Mouse (Mus musculus) forebrain, embryonic 16.5 days (tissue): ENCODE data around the gene Prex1. TPM values are rescaled to one million over a fixed set of nuclear protein-coding genes. Genes with fewer than 3 reads are reported as not detected.
"Not testable (repeated sequence)": the region's sequence is repeated elsewhere in the genome, so short reads cannot be mapped to it uniquely, and the experiment has no call there.

Experiments used
- ATAC-seq: fragments of 200-750 bp; cut with Nextera tagmentation; 2 replicates; pipeline ENCODE4 v1.8.0; 2017; ENCODE audit warnings: mild to moderate bottlenecking, moderate library complexity
- H3K27ac ChIP-seq: fragments of 300-500 bp; sonication (generic); 2 replicates; pipeline ENCODE4 v1.5.1; 2014; ENCODE audit warnings: low read length, control low read depth
- H3K27me3 ChIP-seq: fragments of 300-500 bp; sonication (generic); replicated peaks from 2 replicates; pipeline ENCODE4 v1.6.1; 2014; ENCODE audit warnings: low read length; ENCODE audit not compliant: control insufficient read depth, insufficient read depth
- H3K36me3 ChIP-seq: fragments of 300-500 bp; sonication (generic); 2 replicates; pipeline ENCODE4 v1.6.1; 2014; ENCODE audit not compliant: control insufficient read depth, insufficient read depth
- H3K4me1 ChIP-seq: fragments of 300-500 bp; sonication (generic); replicated peaks from 2 replicates; pipeline ENCODE4 v1.6.1; 2014; ENCODE audit warnings: low read length; ENCODE audit not compliant: control insufficient read depth, insufficient read depth
- H3K4me2 ChIP-seq: fragments of 300-500 bp; sonication (generic); 2 replicates; pipeline ENCODE4 v1.6.1; 2014; ENCODE audit warnings: mild to moderate bottlenecking, low read length, control low read depth
- H3K4me3 ChIP-seq: fragments of 300-500 bp; sonication (generic); replicated peaks from 2 replicates; pipeline ENCODE4 v1.5.1; 2014; ENCODE audit warnings: mild to moderate bottlenecking, low read length, control low read depth
- H3K9ac ChIP-seq: fragments of 300-500 bp; sonication (generic); replicated peaks from 2 replicates; pipeline ENCODE4 v1.6.1; 2014; ENCODE audit warnings: low read depth, low read length, control low read depth
- H3K9me3 ChIP-seq: fragments of 300-500 bp; sonication (generic); 2 replicates; pipeline ENCODE4 v1.6.1; 2016; ENCODE audit warnings: low read length; ENCODE audit not compliant: control insufficient read depth
- WGBS: fragments of 180-500 bp; shearing (Covaris S2); extraction: QIAGEN DNeasy Blood & Tissue Kit; methylation state at CpG from one replicate; pipeline ENCODE4 v1.1.7; 2014; 5-methylcytosine and 5-hydroxymethylcytosine counted together
- polyA plus RNA-seq: library from polyadenylated mRNA; unstranded; fragments of >200 nt; fragmentation: Nextera tagmentation; extraction: Ambion mirVana; gene quantifications from 2 replicates; pipeline ENCODE4 v1.2.1, GENCODE M21; 2015

Prex1 gene
- polyA plus RNA-seq: 38.5 and 40.5 TPM in 2 replicates

DNA sequence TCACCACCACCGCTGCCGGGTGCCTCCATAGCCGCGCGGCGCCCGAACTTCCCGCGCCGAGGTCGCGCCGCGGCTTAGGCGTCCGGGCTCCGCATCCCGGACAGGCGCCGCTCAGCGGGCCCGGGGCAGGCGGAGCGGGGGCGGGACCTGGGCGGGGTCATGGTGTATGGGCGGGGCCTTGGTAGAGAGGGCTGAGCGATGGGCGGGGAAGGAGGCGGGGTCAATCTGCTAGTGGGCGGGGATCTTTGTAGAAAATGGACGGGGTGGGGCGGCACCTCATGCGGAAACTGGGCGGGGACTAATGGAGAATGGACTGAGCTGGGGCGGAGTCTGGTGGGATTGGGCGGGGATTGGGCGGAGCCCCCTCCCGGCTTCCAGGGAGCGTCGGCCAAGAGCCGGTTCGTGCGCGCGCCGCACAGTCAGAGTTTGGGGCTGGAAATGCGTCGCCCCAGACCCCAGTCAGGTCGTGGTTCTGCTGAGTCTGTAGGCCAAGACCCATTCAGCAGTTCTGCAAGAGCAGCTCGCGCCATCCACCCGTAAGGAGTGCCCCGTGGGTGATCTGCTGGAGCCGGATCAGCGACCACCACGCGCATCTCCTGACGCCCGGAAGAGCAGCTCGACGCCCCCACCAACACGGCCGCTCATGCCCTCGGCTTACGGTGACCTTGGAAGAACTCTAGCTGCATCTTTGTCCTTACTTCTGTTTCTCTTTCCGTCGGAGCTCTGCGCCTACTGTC is at the start of gene Prex1:
Gene Prex1 (minus strand): TSS at position 143 of the 737 bp plus-strand sequence.
- WGBS: 1% methylated on average over 47 of the region's 69 CpGs
- peak within 1 kb of the TSS; percentile 75 for H3K27ac ChIP-seq
- H3K9ac ChIP-seq: peak within 1 kb of the TSS; percentile 78
- peak within 1 kb of the TSS; percentile 79 for H3K4me2 ChIP-seq
- no peaks in the 10 kb centered on the region for H3K27me3 ChIP-seq
- H3K4me3 ChIP-seq: peak within 1 kb of the TSS; percentile 76
- H3K36me3 ChIP-seq: no peaks in the 10 kb centered on the region
- ATAC-seq: peak; percentile 87
- no peaks in the 10 kb centered on the region for H3K9me3 ChIP-seq
- H3K4me1 ChIP-seq: peaks cover 34% of the 10 kb centered on the region

DNA sequence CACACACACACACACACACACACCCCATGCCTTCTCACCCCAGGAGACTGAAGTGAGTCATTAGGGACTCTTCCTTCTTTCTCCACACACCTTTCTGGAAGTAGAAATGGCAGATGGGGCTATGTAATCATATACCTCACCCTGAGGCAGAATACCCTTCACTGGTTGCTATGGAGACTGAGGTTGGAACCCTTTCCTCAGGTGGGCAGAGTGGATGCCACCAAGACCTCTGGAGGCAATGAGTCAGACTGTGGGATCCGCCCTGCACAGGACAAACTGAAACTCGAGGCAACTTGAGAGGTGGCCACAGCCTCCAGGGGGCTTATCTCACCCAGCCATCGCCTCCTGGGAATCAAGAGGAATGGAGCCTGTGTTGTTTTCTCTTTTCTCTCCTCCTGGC is 44.3 kb upstream of the Prex1 start:
- no peak for ATAC-seq
- Histone ChIP-seq H3K27me3 (no peaks in the 10 kb centered on the region), H3K9me3 (no peaks in the 10 kb centered on the region), H3K4me2 (no peak overlapping the region), H3K36me3 (no peaks in the 10 kb centered on the region), H3K4me3 (no peak overlapping the region), H3K4me1 (no peaks in the 10 kb centered on the region), H3K27ac (no peak overlapping the region), H3K9ac (no peak overlapping the region)
- 27% methylated on average over 3 of the region's 3 CpGs for WGBS

DNA sequence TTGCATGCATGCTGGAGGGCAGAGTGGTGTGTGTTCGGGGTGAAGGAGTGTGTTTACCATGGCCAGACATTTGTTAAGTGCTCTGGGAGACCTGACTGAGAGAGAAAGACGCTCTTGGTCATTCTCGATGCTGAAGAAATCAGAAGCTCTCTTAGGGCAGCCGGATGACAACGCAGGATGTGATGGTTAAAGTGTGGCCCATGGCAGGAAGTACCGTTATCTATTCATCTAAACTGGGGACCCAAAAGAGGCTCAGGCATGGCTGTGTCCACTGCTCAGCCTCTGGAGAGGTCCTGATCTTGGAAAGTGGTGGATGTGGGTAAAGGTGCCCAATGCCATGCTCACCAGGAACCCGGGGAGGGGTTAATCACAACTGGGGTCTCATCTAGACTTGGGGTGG is 41.1 kb upstream of the Prex1 start:
- no peak overlapping the region for H3K9ac ChIP-seq
- H3K36me3 ChIP-seq: no peaks in the 10 kb centered on the region
- no peaks in the 10 kb centered on the region for H3K4me1 ChIP-seq
- no peaks in the 10 kb centered on the region for H3K9me3 ChIP-seq
- no peak for ATAC-seq
- no peak overlapping the region for H3K27ac ChIP-seq
- no peaks in the 10 kb centered on the region for H3K27me3 ChIP-seq
- H3K4me3 ChIP-seq: no peak overlapping the region
- H3K4me2 ChIP-seq: no peak overlapping the region
- WGBS: 91% methylated on average over 7 of the region's 7 CpGs

DNA sequence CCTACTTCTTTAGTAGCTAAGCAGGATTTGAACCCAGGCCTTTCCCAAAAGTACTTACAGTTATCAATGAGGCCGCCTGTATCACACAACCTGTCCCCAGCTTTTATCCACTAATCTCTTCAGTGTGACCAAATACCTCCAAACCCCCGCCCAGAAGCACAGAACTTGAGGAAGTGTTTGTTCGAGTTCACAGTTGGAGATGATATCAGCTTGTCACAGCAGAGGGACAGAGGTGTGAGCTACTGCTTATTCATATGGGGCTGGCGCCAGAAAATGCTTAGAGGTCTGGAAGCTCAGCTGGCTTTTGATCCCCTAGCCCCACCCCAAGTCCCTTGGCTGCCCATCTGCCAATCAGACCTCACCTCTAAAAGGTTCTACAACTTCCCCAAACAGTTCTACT is 40.6 kb upstream of the Prex1 start:
- H3K4me2 ChIP-seq: no peak overlapping the region
- no peaks in the 10 kb centered on the region for H3K9me3 ChIP-seq
- no peak overlapping the region for H3K9ac ChIP-seq
- H3K4me1 ChIP-seq: no peaks in the 10 kb centered on the region
- H3K27ac ChIP-seq: no peak overlapping the region
- ATAC-seq: no peak
- H3K4me3 ChIP-seq: no peak overlapping the region
- H3K27me3 ChIP-seq: no peaks in the 10 kb centered on the region
- H3K36me3 ChIP-seq: no peaks in the 10 kb centered on the region
- 66% methylated on average over 4 of the region's 4 CpGs for WGBS

DNA sequence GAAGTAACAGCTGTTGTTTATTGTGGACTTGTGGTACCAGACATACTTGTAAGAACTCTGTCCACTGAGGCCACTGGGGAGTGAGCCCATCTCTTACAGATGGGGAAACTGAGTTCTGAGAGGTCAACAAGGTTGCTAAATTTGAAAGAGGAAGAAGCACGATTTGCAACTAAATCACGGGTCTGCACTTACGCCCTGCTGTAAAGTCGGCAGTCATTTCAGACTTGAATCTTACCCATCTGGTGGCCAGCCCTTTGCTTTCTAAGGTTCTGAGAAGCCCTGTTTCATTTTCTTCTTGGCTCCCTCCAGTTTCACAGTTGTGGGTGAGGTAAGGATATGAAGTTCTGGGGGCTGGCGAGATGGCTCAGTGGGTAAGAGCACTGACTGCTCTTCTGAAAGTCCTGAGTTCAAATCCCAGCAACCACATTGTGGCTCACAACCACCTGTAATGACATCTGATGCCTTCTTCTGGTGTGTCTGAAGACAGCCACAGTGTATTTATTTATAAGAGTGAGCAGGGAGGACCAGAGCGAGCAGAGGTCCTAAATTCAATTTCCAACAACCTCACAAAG is 37.1 kb upstream of the Prex1 start:
- no peak overlapping the region for H3K27ac ChIP-seq
- H3K4me2 ChIP-seq: no peak overlapping the region
- no peaks in the 10 kb centered on the region for H3K9me3 ChIP-seq
- no peaks in the 10 kb centered on the region for H3K4me1 ChIP-seq
- ATAC-seq: no peak
- no peaks in the 10 kb centered on the region for H3K36me3 ChIP-seq
- no peaks in the 10 kb centered on the region for H3K27me3 ChIP-seq
- 90% methylated on average over 6 of the region's 6 CpGs for WGBS
- no peak overlapping the region for H3K9ac ChIP-seq
- H3K4me3 ChIP-seq: no peak overlapping the region

DNA sequence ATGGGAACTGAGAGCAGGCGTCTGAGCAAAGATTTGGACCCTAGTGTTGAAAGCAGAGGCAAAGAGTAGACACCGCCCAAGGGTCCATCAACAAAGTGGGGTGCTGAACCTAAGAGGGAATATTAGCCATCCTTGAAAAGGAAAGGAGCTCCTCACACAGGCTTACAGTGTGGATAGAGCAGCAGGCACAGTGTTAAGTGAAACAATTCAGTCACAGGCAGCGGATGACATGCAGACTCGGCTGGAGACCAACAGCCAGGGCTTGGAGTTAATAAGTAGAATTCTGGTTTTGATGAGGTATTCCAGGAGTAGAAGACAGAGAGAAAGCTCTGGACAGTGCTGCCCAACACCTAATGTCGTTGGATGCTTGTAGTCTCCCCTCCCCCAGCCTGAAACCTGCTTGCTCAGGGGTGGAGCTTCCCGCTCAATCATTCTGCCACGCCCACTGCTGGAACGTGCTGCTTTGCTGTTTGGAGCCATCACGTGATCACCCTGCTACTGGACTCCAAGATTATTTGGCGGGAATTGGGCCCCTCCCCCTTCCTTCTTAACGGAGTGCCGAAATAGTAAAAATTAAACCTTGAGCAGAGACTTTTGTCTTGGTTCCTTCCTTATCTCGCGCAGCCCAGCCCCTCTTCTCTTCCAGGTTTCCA is 32.8 kb upstream of the Prex1 start:
- ATAC-seq: not testable (repeated sequence)
- 60% methylated on average over 14 of the region's 14 CpGs for WGBS

DNA sequence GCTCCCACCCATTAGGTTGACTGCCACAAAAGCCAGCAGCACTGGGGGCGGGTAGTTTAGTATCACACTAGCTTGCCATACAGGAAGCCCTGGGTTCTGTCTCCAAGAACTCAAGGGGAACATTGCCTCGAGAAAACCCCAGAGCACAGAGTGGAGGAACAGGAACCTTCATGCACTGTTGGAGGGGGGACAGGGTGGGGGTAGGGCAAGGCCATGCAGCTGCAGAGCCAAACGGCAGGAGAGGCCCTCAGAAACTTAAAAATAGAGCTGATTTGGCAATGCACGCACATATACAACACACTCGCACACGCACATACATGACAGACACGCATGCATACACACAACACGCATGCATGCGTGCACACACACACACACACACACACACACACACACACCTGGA is 32.2 kb upstream of the Prex1 start:
- H3K27ac ChIP-seq: no peak overlapping the region
- 91% methylated on average over 9 of the region's 9 CpGs for WGBS
- H3K9me3 ChIP-seq: no peaks in the 10 kb centered on the region
- H3K4me1 ChIP-seq: no peaks in the 10 kb centered on the region
- no peak overlapping the region for H3K4me3 ChIP-seq
- ATAC-seq: no peak
- H3K4me2 ChIP-seq: no peak overlapping the region
- no peak overlapping the region for H3K9ac ChIP-seq
- H3K36me3 ChIP-seq: no peaks in the 10 kb centered on the region
- no peaks in the 10 kb centered on the region for H3K27me3 ChIP-seq

More for the DNA sequence above, 32.8 kb upstream of the Prex1 start:
- not testable (repeated sequence) for H3K4me1 ChIP-seq, H3K27me3 ChIP-seq, H3K9me3 ChIP-seq, H3K9ac ChIP-seq, H3K4me3 ChIP-seq, H3K27ac ChIP-seq, H3K36me3 ChIP-seq, H3K4me2 ChIP-seq

DNA sequence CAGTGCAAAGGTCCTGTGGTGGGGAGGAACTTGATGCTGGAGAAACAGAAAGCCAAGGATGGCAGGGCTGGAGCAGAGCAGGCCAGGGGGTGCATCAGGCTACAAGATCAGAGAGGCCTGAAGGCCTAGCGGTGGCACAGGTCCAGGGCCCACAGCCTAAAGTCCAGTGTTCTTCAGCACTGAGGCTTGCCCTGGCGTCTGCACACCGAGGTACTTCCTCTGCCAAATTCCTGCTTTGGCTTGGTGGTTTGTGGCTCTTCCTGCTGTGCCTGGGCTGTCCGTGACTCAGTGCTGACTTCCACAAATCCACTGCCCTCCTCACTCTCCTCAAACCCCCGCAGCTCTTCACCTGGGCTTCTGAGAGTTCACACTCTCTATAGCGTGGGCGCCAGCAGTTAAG is 30.8 kb upstream of the Prex1 start:
- H3K9me3 ChIP-seq: no peaks in the 10 kb centered on the region
- ATAC-seq: no peak
- no peak overlapping the region for H3K4me2 ChIP-seq
- no peaks in the 10 kb centered on the region for H3K27me3 ChIP-seq
- WGBS: 83% methylated on average over 7 of the region's 7 CpGs
- no peak overlapping the region for H3K4me3 ChIP-seq
- no peaks in the 10 kb centered on the region for H3K4me1 ChIP-seq
- H3K36me3 ChIP-seq: no peaks in the 10 kb centered on the region
- H3K27ac ChIP-seq: no peak overlapping the region
- H3K9ac ChIP-seq: no peak overlapping the region

DNA sequence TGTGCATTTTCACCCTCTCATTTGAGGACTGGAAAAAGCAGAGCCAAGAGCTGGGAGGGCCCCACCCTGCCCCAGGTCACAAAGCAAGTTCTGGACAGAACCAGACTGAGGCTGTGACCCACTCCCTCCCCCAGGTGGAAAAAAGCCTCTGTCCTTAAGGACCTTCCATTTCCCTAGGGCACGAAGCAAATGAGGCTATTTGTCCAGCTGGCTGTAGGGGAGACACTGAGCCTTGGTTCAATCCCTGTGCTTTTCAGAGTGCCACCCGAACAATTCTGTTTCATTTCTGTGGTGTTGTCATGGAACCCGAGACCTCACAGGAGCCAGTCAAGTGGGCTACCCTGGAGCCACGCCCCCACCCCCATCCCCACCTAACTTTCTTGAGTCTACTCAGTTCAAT is 29.9 kb upstream of the Prex1 start:
- Histone ChIP-seq H3K36me3 (no peaks in the 10 kb centered on the region), H3K4me2 (no peak overlapping the region), H3K4me1 (no peaks in the 10 kb centered on the region), H3K27me3 (no peaks in the 10 kb centered on the region), H3K9ac (no peak overlapping the region), H3K4me3 (no peak overlapping the region), H3K27ac (no peak overlapping the region), H3K9me3 (no peaks in the 10 kb centered on the region)
- WGBS: 28% methylated on average over 4 of the region's 4 CpGs
- ATAC-seq: no peak
